Mouse (Mus musculus) limb, embryonic 14.5 days (tissue): ENCODE measurements around the gene Rnf34. TPM values are rescaled to one million over a fixed set of nuclear protein-coding genes. Genes with fewer than 3 reads are reported as not detected.

Source experiments
- ATAC-seq: fragments of 200-750 bp; cut with Nextera tagmentation; 2 replicates; pipeline ENCODE4 v1.8.0; 2017; ENCODE audit warnings: low read depth, moderate number of reproducible peaks, moderate TSS enrichment; ENCODE audit not compliant: low FRiP score
- DNase-seq: peaks from one replicate; pipeline ENCODE4 v3.0.0-alpha.2; 2015; ENCODE audit warnings: low spot score
- H3K27ac ChIP-seq: fragments of 300-500 bp; sonication (generic); replicated peaks from 2 replicates; pipeline ENCODE4 v1.5.1; 2014; ENCODE audit warnings: low read depth, mild to moderate bottlenecking, low read length, moderate library complexity, mixed read lengths
- H3K27me3 ChIP-seq: fragments of 300-500 bp; sonication (generic); 2 replicates; pipeline ENCODE4 v1.6.1; 2014; ENCODE audit warnings: low read length, mixed read lengths; ENCODE audit not compliant: control insufficient read depth, insufficient read depth
- H3K36me3 ChIP-seq: fragments of 300-500 bp; sonication (generic); 2 replicates; pipeline ENCODE4 v1.6.1; 2014; ENCODE audit warnings: mild to moderate bottlenecking, low read length, moderate library complexity, mixed read lengths; ENCODE audit not compliant: control insufficient read depth, insufficient read depth
- H3K4me1 ChIP-seq: fragments of 300-500 bp; sonication (generic); 2 replicates; pipeline ENCODE4 v1.6.1; 2014; ENCODE audit warnings: antibody characterized with exemption, low read length, mixed read lengths; ENCODE audit not compliant: control insufficient read depth, insufficient read depth
- H3K4me2 ChIP-seq: fragments of 300-500 bp; sonication (generic); replicated peaks from 2 replicates; pipeline ENCODE4 v1.6.1; 2014; ENCODE audit warnings: low read depth, mild to moderate bottlenecking, low read length, moderate library complexity; ENCODE audit not compliant: severe bottlenecking
- H3K4me3 ChIP-seq: fragments of 300-500 bp; sonication (generic); replicated peaks from 2 replicates; pipeline ENCODE4 v1.5.1; 2014; ENCODE audit warnings: low read length
- H3K9ac ChIP-seq: fragments of 300-500 bp; sonication (generic); 2 replicates; pipeline ENCODE4 v1.6.1; 2014; ENCODE audit warnings: mild to moderate bottlenecking, low read depth, low read length, moderate library complexity; ENCODE audit not compliant: severe bottlenecking
- H3K9me3 ChIP-seq: fragments of 300-500 bp; sonication (generic); 2 replicates; pipeline ENCODE4 v1.6.1; 2016; ENCODE audit warnings: low read length; ENCODE audit not compliant: control insufficient read depth
- POLR2A ChIP-seq: fragments of 200-500 bp; IDR thresholded peaks from 2 replicates; pipeline ENCODE4 v1.8.0; 2012; ENCODE audit warnings: inconsistent platforms, mild to moderate bottlenecking, moderate library complexity, borderline replicate concordance; ENCODE audit not compliant: insufficient read depth, insufficient read length; ENCODE audit errors: extremely low read depth
- WGBS: fragments of 180-500 bp; shearing (Covaris S2); extraction: QIAGEN DNeasy Blood & Tissue Kit; methylation state at CpG from one replicate; pipeline ENCODE4 v1.1.7; 2014; 5-methylcytosine and 5-hydroxymethylcytosine counted together
- polyA plus RNA-seq, 2 experiments: library from polyadenylated mRNA; depleted of rRNA in 1 of 2; stranded (reverse) in 1 of 2; unstranded in 1 of 2; fragments of >200 nt; fragmentation: Nextera tagmentation in 1 of 2; extraction: Ambion mirVana in 1 of 2; gene quantifications; 2 replicates each; pipeline versions ENCODE4 v1.2.1 to v1.2.3; 2012 to 2014

Gene Rnf34
- polyA plus RNA-seq, 2 experiments = 23.5 to 33.7 TPM

DNA sequence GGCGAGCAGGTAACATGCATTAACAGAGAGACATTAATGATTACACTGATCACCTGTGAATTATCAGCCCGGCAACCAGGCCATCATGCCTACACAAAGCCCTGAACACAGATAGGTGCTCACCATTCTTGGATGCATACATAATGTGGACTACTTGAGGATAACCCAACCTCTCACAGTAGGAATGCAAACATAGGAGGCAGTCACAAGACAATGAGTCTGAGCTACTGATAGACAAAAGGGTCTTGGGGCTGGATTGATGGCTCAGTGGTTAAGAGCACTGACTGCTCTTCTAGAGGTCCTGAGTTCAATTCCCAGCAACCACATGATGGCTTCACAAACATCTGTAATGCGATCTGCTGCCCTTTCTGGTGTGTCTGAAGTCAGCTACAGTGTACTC lies 22.8 kb downstream of the Rnf34 start:
- 95% methylated on average over 3 of the region's 3 CpGs for WGBS
- no peaks in the 10 kb centered on the region for H3K27me3 ChIP-seq
- no peaks in the 10 kb centered on the region for H3K9me3 ChIP-seq
- no peaks in the 10 kb centered on the region for H3K4me1 ChIP-seq
- ATAC-seq = no peak
- no peak overlapping the region for H3K4me3 ChIP-seq
- no peak for DNase-seq
- no peak for TF ChIP-seq POLR2A
- peaks cover 69% of the 10 kb centered on the region for H3K36me3 ChIP-seq
- no peak overlapping the region for H3K27ac ChIP-seq
- H3K9ac ChIP-seq = no peak overlapping the region
- H3K4me2 ChIP-seq = no peak overlapping the region

GRCm38 (mm10) chr5:122873573-122873972 lies 23.7 kb downstream of the Rnf34 start:
- no peak overlapping the region for H3K9ac ChIP-seq
- TF ChIP-seq POLR2A = no peak
- no peak overlapping the region for H3K27ac ChIP-seq
- H3K27me3 ChIP-seq = no peaks in the 10 kb centered on the region
- peaks cover 68% of the 10 kb centered on the region for H3K36me3 ChIP-seq
- no peaks in the 10 kb centered on the region for H3K9me3 ChIP-seq
- no peaks in the 10 kb centered on the region for H3K4me1 ChIP-seq
- WGBS = 73% methylated on average over 2 of the region's 2 CpGs
- no peak overlapping the region for H3K4me2 ChIP-seq
- DNase-seq (no peak), ATAC-seq (no peak)
- no peak overlapping the region for H3K4me3 ChIP-seq

- no peaks in the 10 kb centered on the region for H3K27me3 ChIP-seq
- H3K27ac ChIP-seq = no peak overlapping the region
- no peak overlapping the region for H3K4me2 ChIP-seq
- ATAC-seq (no peak), DNase-seq (no peak)
- no peaks in the 10 kb centered on the region for H3K4me1 ChIP-seq
- TF ChIP-seq POLR2A = no peak
- H3K9ac ChIP-seq = no peak overlapping the region
- H3K9me3 ChIP-seq = no peaks in the 10 kb centered on the region
- WGBS = 85% methylated on average over 3 of the region's 3 CpGs
- H3K4me3 ChIP-seq = no peak overlapping the region
- H3K36me3 ChIP-seq = peaks cover 68% of the 10 kb centered on the region
Measured at GRCm38 (mm10) chr5:122874359-122874758, 24.5 kb downstream of the Rnf34 start.

GRCm38 (mm10) chr5:122876671-122877070 lies 26.8 kb downstream of the Rnf34 start:
- no peak for TF ChIP-seq POLR2A
- no peaks in the 10 kb centered on the region for H3K4me1 ChIP-seq
- H3K36me3 ChIP-seq = peaks cover 75% of the 10 kb centered on the region
- no peak overlapping the region for H3K27ac ChIP-seq
- ATAC-seq = no peak
- no peaks in the 10 kb centered on the region for H3K9me3 ChIP-seq
- no peak overlapping the region for H3K9ac ChIP-seq
- DNase-seq = no peak
- 85% methylated on average over 3 of the region's 3 CpGs for WGBS
- H3K27me3 ChIP-seq = no peaks in the 10 kb centered on the region
- no peak overlapping the region for H3K4me2 ChIP-seq
- H3K4me3 ChIP-seq = no peak overlapping the region

DNA sequence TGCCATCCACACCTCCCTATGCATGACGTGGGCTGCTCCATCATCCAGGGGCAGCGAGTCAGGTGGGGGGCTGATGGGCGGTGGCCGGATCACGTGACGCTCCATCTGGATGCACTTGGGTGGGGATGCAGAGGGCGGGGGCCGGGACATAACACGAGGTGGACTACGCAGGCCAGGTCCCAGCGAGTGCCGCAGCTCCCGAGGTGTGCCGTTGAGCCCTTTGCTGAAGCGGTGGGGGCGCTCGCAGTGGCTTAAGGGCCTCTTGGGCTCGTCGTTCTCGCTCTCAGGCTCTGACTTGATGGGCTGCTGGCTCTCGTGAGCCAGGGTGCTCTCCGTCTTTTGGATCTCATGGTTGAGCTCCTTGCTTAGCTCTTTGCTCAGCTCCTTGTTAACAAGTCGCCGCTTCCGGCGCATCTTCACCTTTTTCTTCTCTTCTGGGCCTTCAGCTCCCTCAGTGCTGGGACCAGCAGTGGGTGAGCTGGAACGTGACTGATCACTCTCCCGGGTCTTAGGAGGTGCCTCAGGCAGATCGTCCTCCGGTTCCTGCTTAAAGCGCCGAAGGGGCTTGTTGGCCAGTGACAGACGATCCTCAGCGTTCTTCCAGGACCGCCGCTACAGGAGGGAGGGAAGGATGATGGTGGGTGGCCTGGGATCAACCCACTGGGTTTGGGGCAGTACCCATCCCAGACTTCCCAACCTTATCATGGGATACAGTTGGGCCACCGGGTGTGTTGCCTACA lies 30.6 kb downstream of the Rnf34 start:
- Histone ChIP-seq H3K27ac (no peak overlapping the region), H3K4me3 (no peak overlapping the region), H3K9ac (no peak overlapping the region), H3K27me3 (no peaks in the 10 kb centered on the region), H3K9me3 (no peaks in the 10 kb centered on the region), H3K4me2 (no peak overlapping the region), H3K36me3 (peaks cover 66% of the 10 kb centered on the region), H3K4me1 (no peaks in the 10 kb centered on the region)
- ATAC-seq (no peak), DNase-seq (no peak)
- no peak for TF ChIP-seq POLR2A
- WGBS = 94% methylated on average over 35 of the region's 37 CpGs
